Mouse (Mus musculus) monocyte, adult 5-6 weeks (primary cell): ENCODE data around the gene Ube2f. TPM values are rescaled to one million over a fixed set of nuclear protein-coding genes. Genes with fewer than 3 reads are reported as not detected.

Experiments
- ATAC-seq: fragments of 153-309, 156-312 bp; replicated peaks from 2 replicates; pipeline ENCODE4 v1.8.0; 2017; ENCODE audit warnings: mild to moderate bottlenecking; ENCODE audit not compliant: low TSS enrichment, insufficient number of reproducible peaks, severe bottlenecking, poor library complexity, low FRiP score
- total RNA-seq: library from RNA; stranded (forward); fragments of 200-1000, 200-491, 200-594 nt; gene quantifications from 3 replicates; pipeline ENCODE4 v1.2.3, GENCODE M21; 2017

Ube2f gene
- 75.0 to 85.6 TPM (median 83.2 TPM) in 3 replicates for total RNA-seq

- peak; percentile 95 for ATAC-seq
Observed at GRCm38 (mm10) chr1:91249564-91250414, at the start of gene Ube2f. Ube2f (plus strand) TSS chr1:91250304.

- no peak for ATAC-seq
Observed at GRCm38 (mm10) chr1:91201122-91201521, 49.0 kb upstream of the Ube2f start.

- no peak for ATAC-seq
Observed at GRCm38 (mm10) chr1:91204221-91204765, 45.8 kb upstream of the Ube2f start.

GRCm38 (mm10) chr1:91205651-91206050 is 44.5 kb upstream of the Ube2f start:
- no peak for ATAC-seq

- no peak for ATAC-seq
Observed at GRCm38 (mm10) chr1:91206336-91206735, 43.8 kb upstream of the Ube2f start.

- ATAC-seq: no peak
Observed at GRCm38 (mm10) chr1:91206873-91207272, 43.2 kb upstream of the Ube2f start.

GRCm38 (mm10) chr1:91207334-91208074 is 42.6 kb upstream of the Ube2f start:
- peak; percentile 64 for ATAC-seq

GRCm38 (mm10) chr1:91209343-91209742 is 40.8 kb upstream of the Ube2f start:
- no peak for ATAC-seq

- no peak for ATAC-seq
Observed at GRCm38 (mm10) chr1:91209785-91210184, 40.3 kb upstream of the Ube2f start.

GRCm38 (mm10) chr1:91211099-91211498 is 39.0 kb upstream of the Ube2f start:
- peak; percentile 48 for ATAC-seq

GRCm38 (mm10) chr1:91211591-91212008 is 38.5 kb upstream of the Ube2f start:
- ATAC-seq: no peak

GRCm38 (mm10) chr1:91215264-91215663 is 34.8 kb upstream of the Ube2f start:
- ATAC-seq: no peak

- ATAC-seq: no peak
Observed at GRCm38 (mm10) chr1:91215981-91216380, 34.1 kb upstream of the Ube2f start.

GRCm38 (mm10) chr1:91216504-91217267 is 33.4 kb upstream of the Ube2f start:
- peak; percentile 91 for ATAC-seq

- ATAC-seq: no peak
Observed at GRCm38 (mm10) chr1:91219641-91220321, 30.3 kb upstream of the Ube2f start.

GRCm38 (mm10) chr1:91220322-91220672 is 29.8 kb upstream of the Ube2f start:
- ATAC-seq: no peak

GRCm38 (mm10) chr1:91226562-91226961 is 23.5 kb upstream of the Ube2f start:
- no peak for ATAC-seq

GRCm38 (mm10) chr1:91227381-91228054 is 22.6 kb upstream of the Ube2f start:
- ATAC-seq: no peak
